Mouse (Mus musculus) embryonic fibroblast, embryonic 13.5 days (primary cell): ENCODE data around the gene Tuba1b.

ENCODE experiments used
- CTCF ChIP-seq: IDR thresholded peaks from 2 replicates; pipeline ENCODE4 v1.5.1; 2011; ENCODE audit warnings: mild to moderate bottlenecking, control low read depth, low read length, moderate library complexity, borderline replicate concordance; ENCODE audit not compliant: insufficient read depth
- POLR2A ChIP-seq: IDR thresholded peaks from 2 replicates; pipeline ENCODE4 v1.6.1; 2011; ENCODE audit warnings: low read depth, mild to moderate bottlenecking, control low read depth, low read length, moderate library complexity

GRCm38 (mm10) chr15:98976763-98977758 lies 42.7 kb upstream of the Tuba1b start:
- no peak for TF ChIP-seq POLR2A
- no peak for TF ChIP-seq CTCF
